Mouse (Mus musculus) cortical plate, adult 2 months (tissue): ENCODE measurements around the gene Dkkl1. TPM values are rescaled to one million over a fixed set of nuclear protein-coding genes. Genes with fewer than 3 reads are reported as not detected.
"Not testable (repeated sequence)": the region's sequence is repeated elsewhere in the genome, so short reads cannot be mapped to it uniquely, and the experiment has no call there.

Experiments
- H3K27ac ChIP-seq: fragments of 200-500 bp; 2 replicates; pipeline ENCODE4 v1.5.1; 2012; ENCODE audit warnings: low read length, control low read depth, inconsistent platforms; ENCODE audit not compliant: insufficient read depth
- H3K4me1 ChIP-seq: fragments of 200-500 bp; 2 replicates; pipeline ENCODE4 v1.6.1; 2011; ENCODE audit warnings: low read length; ENCODE audit not compliant: control insufficient read depth, insufficient read depth
- H3K4me3 ChIP-seq: fragments of 200-500 bp; 2 replicates; pipeline ENCODE4 v1.5.1; 2011; ENCODE audit warnings: mild to moderate bottlenecking, low read length, control low read depth; ENCODE audit not compliant: insufficient read depth
- CTCF ChIP-seq: fragments of 200-500 bp; IDR thresholded peaks from 2 replicates; pipeline ENCODE4 v1.5.1; 2011; ENCODE audit warnings: mild to moderate bottlenecking, control low read depth, low read length; ENCODE audit not compliant: insufficient read depth; ENCODE audit errors: extremely low read depth
- POLR2A ChIP-seq: fragments of 200-500 bp; IDR thresholded peaks from 2 replicates; pipeline ENCODE4 v1.6.1; 2011; ENCODE audit warnings: mild to moderate bottlenecking, low read length, control low read depth; ENCODE audit not compliant: insufficient read depth; ENCODE audit errors: extremely low read depth
- polyA plus RNA-seq: library from polyadenylated mRNA; depleted of rRNA; stranded (reverse); fragments of >200 nt; gene quantifications from 2 replicates; pipeline ENCODE4 v1.2.3, GENCODE M21; 2012

The Dkkl1 gene
- polyA plus RNA-seq, 1 experiment: 41.4 TPM

DNA sequence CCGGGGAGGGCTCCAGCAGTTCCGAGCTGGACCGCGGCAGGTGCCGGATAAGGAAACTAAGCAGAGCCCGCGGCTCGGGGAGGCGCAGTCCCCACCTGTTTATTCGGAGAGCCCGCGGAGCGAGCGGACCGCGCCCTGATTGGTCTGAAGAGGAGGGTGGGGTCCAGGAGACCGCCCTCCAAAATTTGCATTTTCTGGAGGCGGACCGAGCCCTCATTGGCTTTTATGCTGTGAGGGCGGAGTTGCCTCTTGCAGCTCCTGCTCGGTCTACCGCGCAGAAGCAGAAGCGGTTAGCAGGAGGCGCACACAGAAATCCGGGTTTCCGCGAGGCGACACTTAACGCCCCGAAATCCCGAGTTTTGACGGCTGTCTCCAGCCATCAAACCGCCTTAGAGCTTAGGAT is 29.7 kb downstream of the Dkkl1 start:
- no peak overlapping the region for H3K4me3 ChIP-seq
- TF ChIP-seq POLR2A (peak; percentile 90), CTCF (no peak)
- H3K27ac ChIP-seq: no peak overlapping the region
- no peaks in the 10 kb centered on the region for H3K4me1 ChIP-seq

DNA sequence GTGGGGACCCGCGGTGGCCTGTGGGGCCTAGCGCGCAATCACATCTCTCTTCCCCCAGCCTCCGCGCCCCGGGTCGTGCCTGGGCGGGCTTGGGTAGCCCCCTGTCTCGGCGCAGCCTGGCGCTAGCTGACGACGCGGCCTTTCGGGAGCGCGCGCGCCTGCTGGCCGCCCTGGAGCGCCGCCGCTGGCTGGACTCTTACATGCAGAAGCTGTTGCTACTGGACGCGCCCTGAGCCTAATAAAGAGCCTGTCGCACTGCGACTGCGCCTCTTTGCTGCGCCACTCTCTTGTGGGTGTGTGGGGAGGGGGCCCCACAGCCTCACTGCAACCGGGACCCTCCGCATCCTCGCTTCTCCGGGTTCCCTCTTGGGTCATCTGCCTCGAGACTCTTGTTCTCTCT is 30.4 kb downstream of the Dkkl1 start:
- TF ChIP-seq CTCF: no peak
- TF ChIP-seq POLR2A: no peak
- Histone ChIP-seq H3K4me3 (no peak overlapping the region), H3K27ac (no peak overlapping the region), H3K4me1 (no peaks in the 10 kb centered on the region)

DNA sequence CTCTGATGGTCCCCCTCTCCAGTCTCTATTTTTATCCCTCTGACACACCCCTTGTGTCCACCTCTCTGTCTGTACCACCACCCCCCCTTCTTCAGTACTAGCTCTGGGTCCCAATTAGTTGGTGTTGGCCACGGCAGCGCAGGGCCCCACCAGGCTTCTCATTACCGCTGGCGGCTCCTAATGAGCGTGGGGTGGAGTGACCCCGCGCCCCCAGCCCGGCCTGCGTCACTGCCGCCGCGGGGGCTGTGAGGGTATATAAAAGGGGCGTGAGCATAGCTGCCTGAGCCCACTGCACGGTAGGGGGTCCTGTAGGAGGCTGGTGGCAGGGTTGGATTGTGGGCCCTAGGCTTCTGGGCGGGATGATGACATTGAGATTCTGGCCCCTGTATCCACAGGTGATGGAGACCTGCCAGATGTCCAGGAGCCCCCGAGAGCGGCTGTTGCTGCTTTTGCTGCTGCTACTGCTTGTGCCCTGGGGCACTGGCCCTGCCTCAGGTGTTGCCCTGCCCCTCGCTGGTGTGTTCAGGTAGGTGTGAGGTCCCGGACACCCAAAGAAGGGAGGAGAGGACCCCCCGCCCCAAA is 31.0 kb downstream of the Dkkl1 start, which contains the start of gene Pth2:
Gene Pth2 (plus strand): TSS at position 100 of the 582 bp plus-strand sequence.
- TF ChIP-seq POLR2A (no peak), CTCF (no peak)
- Histone ChIP-seq H3K4me1 (no peaks in the 10 kb centered on the region), H3K4me3 (no peak within 1 kb of the TSS), H3K27ac (no peak within 1 kb of the TSS)

DNA sequence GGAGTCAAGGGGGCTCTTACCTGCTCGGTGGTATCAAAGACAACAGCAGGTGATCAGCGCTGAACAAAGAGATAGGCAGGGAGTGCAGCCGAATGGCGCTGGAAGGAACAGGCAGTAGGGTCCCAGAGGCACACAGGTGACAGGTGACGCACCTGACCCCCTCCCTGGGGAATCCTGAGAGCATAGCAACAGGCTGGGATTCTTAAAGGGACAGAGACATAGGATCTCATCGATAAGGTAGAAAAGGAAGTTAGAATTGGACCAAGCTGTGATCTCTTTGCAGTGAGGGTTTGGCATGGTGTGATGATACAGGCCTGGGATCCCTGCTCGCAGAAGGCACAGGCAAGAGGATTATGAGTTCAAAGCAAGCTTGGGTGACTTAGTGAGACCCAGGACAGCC is 32.5 kb downstream of the Dkkl1 start, which contains the start of gene Gfy:
Gene Gfy (minus strand): TSS at position 101 of the 400 bp plus-strand sequence.
- TF ChIP-seq POLR2A (no peak), CTCF (no peak)

DNA sequence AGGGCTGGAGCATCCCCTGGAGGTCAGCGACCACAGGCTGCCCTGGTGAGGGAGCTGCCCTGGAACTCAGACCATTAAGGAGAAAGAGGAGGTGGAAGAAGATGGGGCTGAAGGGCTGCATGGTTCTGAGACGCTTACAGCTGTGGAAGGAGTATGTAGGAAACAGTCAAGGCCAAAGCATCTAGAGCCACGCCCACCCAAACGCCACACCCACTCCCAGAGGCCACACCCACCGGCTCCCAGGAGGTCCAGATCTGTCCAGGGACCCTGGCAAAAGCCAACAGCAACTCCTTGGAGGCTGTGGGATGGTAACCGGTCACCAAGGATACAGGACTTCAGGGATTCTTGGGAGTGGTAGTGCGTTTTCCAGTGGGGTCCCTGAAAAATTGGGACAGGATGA is 33.4 kb downstream of the Dkkl1 start:
- no peak overlapping the region for H3K27ac ChIP-seq
- H3K4me3 ChIP-seq: no peak overlapping the region
- no peaks in the 10 kb centered on the region for H3K4me1 ChIP-seq
- TF ChIP-seq CTCF (no peak), POLR2A (no peak)

More for the DNA sequence above, 32.5 kb downstream of the Dkkl1 start, which contains the start of gene Gfy:
- no peaks in the 10 kb centered on the region for H3K4me1 ChIP-seq
- H3K4me3 ChIP-seq: no peak within 1 kb of the TSS
- no peak within 1 kb of the TSS for H3K27ac ChIP-seq

DNA sequence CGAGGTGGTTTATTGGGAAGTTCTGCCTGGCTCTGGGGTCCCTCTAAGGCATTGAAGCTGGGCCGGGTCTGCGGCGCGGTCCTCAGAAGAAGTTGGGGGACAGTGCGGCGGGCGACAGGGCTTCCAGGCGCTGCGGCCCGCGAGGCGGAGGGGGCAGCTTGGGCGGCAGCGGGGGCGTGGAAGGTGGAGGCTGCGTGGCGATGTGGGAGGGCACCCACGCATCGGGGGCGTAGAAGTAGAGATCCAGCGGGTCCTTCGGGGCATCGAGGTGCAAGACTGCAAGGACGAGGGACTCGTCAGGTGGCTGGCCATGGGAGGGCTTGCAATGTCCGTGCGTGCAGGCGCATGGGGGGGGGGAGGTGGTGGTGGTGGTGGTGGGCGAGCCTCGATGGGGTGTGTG is 35.6 kb downstream of the Dkkl1 start:
- TF ChIP-seq POLR2A: no peak; the same call in 1 of the 2 replicates
- no peak for TF ChIP-seq CTCF
- Histone ChIP-seq H3K4me1 (no peaks in the 10 kb centered on the region), H3K27ac (no peak overlapping the region), H3K4me3 (no peak overlapping the region)

DNA sequence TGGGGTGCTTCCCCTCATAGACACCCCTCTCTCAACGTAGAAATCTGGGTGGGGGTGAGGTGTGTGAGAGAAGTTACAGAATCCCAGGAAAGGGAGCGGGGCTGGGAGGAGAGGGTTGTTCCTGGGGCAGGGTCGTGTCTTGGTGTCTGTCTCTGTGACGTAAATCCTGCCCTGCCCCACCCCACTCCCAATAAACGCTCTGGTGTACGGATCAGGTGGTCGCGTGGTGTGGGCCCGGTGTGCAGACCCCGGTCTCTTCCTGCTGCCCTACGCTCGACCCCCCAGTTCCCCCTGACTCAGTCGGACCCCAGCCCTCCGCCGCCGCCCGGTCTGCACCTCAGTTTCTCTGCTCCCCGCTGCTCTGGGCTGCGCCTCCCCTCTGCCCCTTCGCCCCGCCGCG is 36.0 kb downstream of the Dkkl1 start:
- H3K27ac ChIP-seq: no peak overlapping the region
- TF ChIP-seq CTCF: no peak
- peak; percentile 39; the same call in 1 of the 2 replicates for TF ChIP-seq POLR2A
- H3K4me3 ChIP-seq: no peak overlapping the region
- no peaks in the 10 kb centered on the region for H3K4me1 ChIP-seq

DNA sequence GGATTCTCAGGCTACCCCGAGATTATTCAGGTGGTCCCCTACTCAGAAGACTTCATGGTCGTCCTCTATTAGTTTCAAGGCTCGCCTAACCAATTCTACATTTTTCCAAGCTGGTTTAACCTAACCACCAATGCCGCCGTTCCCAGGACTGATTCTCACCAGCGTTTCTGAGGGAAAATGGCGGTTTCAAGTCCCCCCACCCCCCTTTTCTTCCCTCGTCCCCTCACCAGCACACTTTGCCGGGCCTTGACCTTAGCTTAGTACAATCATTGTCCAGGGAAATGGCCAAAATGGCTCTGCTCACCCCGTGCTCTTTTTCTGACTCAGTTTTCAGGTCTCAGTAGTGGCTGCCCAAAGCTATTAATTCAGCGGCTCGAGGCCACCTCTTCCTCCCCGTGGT is 36.5 kb downstream of the Dkkl1 start:
- H3K4me1 ChIP-seq: no peaks in the 10 kb centered on the region
- no peak overlapping the region for H3K27ac ChIP-seq
- no peak for TF ChIP-seq POLR2A
- no peak for TF ChIP-seq CTCF
- H3K4me3 ChIP-seq: no peak overlapping the region

DNA sequence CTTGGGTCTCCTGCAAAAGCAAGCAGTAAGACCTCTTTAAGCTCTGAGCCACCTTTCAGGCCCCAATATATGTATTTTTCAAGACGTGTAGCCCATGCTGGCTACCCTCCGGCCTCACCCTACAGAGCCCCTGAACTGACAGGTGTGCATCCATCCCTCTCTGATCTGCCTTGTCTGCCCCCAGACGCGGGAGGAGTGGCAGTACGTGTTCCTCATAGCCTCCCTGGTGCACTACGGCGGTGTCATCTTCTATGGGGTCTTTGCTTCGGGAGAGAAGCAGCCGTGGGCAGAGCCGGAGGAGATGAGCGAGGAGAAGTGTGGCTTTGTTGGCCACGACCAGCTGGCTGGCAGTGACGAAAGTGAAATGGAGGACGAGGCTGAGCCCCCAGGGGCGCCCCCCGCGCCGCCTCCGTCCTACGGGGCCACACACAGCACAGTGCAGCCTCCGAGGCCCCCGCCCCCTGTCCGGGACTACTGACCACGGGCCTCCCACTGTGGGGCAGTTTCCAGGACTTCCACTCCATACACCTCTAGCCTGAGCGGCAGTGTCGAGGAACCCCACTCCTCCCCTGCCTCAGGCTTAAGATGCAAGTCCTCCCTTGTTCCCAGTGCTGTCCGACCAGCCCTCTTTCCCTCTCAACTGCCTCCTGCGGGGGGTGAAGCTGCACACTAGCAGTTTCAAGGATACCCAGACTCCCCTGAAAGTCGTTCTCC is 37.2 kb downstream of the Dkkl1 start:
- no peak for TF ChIP-seq POLR2A
- no peak for TF ChIP-seq CTCF
- Histone ChIP-seq H3K4me3 (no peak overlapping the region), H3K27ac (no peak overlapping the region), H3K4me1 (no peaks in the 10 kb centered on the region)

DNA sequence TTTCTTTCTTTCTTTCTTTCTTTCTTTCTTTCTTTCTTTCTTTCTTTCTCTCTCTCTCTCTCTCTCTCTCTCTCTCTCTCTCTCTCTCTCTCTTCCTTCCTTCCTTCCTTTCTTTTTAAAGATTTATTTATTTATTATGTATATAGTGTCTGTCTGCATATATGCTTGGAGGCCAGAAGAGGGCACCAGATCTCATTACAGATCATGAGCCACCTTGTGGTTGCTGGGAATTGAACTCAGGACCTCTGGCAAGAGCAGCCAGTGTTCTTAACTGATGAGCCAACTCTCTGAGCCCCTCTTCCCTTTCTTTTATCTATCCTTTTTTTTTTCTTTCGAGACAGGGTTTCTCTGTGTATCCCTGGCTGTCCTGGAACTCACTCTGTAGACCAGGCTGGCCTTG is 38.2 kb downstream of the Dkkl1 start:
- not testable (repeated sequence) for H3K27ac ChIP-seq, H3K4me1 ChIP-seq, H3K4me3 ChIP-seq
- TF ChIP-seq CTCF: peak; percentile 35
